Mouse (Mus musculus): ENCODE measurements at regions not wholly inside any gene's neighbourhood (a gene's known extent, or its start where the extent isn't known, plus 50 kb on each side); places are given as distances from the start of the nearest gene placed in this dataset.

DNA sequence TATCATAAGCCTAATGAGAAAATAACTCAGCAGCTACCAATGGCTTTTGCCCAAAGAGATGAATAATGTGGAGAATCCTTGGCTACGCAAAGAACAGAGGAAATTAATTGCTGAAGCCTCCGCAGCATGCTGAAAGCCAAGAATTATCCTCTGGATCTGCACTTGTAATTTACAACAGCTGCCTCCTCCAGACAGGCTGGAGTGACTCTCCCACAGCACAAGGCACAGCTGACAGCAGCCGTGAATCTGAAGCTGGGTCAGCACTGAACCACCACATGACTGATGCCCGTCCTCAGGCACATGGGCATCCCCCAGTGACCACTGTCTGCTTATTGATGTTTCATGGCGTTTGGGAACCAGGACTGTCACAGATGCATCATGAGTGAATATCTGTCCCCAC, 299.8 kb downstream of the Psat1 start:
- no peak for DNase-seq

DNA sequence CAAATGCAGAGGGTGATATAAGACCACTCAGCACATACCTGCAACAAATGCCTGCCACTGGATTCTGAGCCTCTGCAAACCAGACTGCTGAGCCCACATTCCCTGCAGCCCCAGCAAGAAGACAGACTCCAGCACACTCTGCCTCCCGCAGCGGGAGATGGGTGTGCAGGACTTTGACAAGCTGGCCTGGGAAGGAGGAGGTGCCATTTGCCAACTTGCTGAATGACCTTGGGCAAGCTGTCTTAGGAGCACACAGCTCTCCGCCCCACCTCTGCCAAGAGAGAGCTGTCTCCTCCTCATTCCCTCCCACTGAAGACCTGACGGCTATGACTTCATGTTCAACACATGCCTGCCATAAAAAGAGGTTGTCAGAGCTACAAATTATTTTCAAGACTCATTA, 302.4 kb downstream of the Psat1 start:
- DNase-seq, result no peak

DNA sequence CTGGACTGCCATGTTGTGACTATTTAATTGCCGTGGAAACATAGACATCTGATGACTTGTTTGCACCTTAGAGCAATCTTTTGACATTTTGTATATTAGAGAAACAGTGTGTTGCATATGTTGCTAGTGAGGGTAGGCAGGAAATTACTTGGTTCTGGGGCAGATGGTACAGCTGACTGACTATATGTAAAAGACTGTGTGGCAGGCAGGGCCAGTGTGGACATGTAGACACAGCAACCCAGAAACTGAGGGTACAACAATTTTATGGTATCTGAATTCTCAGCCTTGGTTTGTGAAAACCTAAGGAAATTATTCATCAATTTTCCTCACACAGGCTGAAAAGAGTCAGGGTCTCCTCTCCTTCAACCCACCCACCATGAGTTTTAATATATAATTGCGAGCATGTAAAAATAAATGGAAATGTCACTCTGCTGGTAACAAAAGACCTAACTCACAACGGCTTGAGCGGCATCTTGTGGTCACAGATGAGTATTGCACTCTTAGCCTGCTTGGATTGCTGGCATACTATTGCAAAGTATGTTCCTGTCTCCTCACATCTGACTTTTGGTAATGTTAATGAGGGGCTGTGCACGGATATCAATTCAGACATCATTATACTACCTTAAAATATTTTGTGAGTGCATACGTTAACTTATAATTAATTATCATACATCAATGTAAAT, 329.8 kb downstream of the Psat1 start:
- peak; percentile 4 to 5 for DNase-seq

DNA sequence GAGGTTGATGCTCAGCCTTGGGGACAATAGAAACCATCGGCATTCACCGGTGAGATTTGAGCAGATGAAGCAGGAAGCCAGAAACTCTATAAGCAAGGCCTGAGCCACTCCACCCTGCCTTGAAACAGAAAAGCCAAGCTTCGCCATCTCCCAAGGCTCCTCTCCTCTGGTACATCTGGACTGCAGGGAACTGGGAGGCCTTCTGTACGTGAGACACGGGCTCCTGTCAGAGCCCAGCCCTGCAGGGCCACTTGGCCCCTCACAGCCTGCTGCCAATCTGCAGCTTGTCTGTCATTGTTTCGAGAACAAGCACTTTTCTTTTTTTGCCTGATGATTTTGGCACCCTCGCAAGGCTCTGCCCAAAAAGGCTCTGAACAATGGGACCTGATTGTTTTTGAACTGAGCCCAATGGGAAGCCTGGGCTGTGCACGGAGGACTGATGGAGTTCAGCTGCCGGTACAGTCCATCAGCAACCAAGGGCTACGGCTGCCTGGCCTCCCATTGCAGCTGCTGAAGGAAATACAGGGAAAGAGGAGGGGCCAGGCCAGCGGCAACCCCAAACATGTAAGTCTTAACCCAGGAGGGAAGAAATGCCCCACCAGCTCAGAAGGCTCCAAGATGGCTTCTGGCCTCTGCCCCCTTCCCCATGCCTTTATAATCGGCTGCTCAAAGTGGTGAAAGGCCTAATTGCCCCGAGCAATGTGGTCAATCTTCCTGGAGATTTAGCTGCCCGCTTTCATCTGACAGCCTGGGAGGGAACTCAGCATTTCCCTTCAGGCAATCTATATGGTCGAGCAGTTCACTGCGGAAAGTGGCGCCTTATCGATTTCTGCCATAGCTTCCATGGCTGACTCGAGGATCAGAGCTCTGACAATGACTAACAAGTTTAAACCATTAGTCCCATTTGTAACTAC, 332.2 kb downstream of the Psat1 start:
- DNase-seq, result no peak

DNA sequence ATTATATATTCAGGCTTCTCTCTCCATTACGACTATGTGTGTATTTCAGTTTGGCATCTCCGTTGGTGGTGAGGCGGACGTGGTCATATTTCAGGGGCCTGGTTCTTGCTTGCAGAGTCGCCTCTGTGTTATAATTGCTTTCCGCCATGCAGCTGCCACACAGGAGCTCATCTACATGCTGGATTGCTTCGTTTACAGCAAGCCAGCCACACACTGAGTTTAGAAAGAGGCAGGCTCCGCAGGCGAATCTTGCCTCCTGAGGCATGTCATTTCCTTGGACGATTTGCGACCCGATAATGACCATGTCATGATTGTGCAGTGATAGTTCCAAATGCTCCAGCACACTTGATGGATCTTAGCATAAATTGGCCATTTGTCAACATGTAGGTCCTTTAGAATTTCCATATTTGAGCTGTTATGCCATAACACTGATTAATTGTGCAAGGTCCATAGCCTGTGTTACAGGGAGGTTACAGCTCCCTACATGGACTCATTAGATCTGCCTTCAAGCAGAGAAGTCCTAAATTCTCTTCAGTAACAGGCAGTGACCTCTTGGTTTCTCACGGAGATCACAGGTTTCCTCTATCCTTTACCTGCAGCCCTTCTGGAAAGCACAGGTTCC, 335.9 kb downstream of the Psat1 start:
- no peak for DNase-seq

DNA sequence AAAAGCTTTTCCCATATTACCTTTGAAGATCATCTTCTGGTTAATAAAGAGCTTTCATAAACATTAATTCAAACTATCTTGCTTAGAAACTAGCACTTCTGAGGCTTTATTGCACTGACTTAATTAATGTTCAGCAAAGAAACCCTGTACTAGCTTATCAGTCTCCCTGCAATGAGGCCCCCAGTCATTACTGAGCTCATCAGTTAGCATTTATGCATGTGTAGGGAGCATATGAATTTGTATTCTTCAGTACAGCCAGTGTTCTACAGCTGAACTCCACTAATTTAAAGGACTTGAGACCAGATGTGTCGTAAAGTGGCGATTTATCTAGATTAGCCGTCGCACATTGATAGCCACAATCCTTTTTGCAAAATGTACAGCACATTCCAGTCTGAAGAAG, 340.7 kb downstream of the Psat1 start:
- no peak for DNase-seq

DNA sequence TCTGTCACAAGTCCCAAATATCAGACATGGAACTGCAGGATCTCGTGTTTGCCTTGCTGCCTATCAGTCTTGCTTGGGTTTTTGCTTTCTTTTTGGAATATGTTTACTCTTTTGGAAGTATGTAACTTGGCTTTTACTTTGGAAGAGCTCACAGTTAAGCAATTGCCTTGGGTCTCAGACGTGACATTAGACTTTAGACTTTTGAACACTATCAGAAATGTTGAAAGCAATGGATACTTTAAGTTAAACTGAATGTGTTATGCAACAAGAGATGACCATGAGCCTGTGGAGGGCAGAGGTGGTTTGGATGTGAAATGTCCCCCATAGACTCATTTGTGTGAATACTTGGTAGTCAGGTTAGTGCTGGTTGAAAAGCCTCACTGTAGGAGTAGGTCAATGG, 354.3 kb downstream of the Psat1 start:
- DNase-seq, result no peak

DNA sequence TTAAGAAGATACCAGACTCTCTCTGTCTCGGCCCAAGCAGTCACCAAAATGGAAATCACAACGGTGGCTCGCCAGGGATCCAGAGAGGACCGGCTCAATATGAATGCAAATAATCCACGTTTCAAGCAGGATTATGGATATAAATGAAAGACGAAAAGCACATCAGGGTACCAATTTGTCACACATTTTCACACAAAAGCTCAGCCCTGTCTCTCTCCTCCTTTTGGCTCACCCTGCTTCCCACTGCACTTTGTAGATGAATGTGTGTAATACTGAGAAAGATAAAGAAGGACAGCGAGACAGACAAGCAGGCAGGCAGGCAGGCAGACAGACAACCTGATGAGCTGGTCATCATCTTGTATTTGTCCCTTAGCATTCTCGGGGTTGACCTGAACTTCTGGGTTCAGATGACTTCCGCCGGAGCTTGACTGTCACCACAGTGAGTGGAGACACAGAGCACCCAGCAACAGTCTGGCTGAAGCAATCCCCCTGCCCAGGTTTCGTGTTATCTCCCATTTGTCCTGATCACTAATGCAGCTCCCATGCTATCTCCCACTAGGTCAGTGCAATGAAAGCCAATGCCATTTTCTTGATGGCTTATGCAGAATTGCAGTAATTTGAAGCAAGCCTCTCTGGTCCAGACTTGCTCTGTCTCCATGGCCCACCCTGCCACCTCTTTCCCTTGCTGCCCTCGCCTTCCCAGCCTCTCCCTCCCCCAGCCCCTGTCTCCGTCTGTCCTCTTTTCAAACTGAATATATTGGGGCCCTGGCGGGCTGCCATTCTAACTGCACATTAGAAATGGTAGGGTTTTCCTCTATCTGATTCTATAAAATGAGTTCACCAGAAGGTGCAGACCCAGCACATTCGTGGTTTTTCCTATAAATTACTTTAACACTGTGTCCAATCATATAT, 363.1 kb downstream of the Psat1 start:
- DNase-seq, result no peak

DNA sequence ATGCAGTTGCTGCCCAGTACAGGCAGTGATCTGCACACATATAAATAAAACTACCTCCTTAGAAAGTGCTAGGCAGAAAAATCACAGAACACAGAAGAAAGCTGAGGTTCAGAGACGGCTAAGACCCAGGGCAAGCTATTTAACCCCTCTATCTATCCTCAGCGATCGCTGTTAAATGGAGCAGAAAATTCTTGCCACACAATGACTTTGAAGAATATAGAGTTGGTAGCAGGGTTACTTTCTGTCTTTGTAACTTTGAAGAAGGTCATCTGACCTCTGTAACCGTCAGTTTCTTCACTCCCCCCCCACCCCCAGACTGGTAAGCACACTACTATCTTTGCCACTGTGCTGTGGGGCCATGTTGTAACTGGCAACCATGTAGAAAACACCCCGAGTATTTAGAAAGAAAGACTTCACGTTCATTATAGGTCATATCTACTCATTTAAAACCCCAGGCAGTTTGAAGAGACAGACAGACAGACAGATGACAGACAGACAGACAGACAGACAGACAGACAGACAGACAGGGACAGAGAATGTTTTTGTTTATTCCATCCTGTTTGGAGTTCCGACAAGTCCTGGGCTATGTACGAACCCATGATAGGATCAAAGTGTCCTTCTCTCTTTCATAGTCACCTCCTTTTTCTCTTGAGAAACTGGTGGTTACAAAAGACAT, 363.9 kb downstream of the Psat1 start:
- no peak for DNase-seq

DNA sequence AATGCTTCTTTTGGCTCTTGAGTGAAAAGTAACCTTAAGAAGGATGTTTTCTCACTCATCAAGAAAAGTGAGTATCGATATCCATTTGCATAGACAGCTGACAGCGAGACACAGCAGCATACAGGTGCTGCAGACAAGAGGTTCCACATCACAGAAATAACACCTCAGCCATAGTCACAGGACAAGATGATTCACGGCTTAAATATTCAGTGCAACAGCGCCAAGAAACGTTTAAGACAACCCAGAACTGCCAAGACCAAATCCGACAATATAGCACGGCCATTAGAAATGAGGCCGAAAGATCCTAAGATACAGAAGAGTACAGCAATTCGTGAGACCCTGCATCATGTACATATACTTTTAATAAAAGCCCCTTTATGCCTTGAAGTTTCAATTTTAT, 375.9 kb downstream of the Psat1 start:
- DNase-seq, result no peak

DNA sequence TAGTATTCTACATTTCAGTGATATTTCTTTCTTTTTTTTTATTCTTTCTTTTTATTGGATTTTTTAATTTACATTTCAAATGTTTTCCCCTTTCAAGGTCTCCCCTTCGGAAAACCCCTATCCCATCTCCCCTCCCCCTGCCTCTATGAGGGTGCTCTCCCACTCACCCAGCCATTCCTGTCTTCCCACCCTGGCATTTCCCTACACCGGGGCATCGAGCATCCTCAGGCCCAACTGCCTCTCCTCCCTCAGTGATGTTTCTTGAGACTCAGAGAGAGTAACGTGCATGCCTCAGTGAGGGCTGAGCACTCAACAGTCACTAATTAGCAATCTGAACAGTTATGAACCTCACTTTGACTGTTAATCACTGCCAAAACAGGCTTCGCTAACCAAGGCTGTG, 385.6 kb downstream of the Psat1 start:
- no peak for DNase-seq

DNA sequence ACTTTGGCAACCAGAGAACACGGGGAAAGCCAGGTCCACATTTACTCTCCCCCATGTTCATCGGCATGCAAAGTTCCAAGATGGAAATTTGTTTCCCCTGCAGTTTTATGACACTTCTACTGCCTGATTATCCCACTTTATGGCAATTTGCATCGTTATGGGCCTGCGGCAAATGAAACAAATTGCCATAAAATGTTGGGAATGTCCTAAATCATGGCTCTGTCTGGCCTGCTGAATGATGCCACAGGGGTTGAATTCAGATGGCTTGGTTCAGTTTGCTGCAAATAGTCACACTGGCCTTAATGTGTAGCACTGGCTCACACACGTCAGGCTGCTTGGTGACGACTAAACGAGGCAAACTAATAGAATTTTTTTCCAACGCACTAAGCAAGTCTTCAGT, 393.2 kb downstream of the Psat1 start:
- no peak for DNase-seq

DNA sequence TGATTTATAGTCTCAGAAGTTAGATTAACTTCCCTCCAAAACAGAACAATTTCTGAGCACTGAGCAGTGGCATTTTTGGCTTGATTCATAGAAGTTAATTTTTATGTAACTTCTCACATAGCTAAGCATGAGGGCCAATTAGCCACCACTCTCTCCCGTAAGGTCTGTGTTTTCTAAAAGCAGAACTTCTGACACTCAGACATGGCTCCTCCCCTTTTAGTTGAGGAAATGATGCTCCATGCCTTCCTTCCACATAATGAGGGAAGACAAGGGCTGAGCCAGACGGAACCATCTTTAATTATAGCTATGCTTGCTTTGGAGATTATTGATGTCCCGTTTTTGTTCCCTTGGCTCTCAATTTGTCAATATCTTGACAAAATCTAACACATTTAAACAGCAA, 429.3 kb downstream of the Psat1 start:
- DNase-seq, result no peak

DNA sequence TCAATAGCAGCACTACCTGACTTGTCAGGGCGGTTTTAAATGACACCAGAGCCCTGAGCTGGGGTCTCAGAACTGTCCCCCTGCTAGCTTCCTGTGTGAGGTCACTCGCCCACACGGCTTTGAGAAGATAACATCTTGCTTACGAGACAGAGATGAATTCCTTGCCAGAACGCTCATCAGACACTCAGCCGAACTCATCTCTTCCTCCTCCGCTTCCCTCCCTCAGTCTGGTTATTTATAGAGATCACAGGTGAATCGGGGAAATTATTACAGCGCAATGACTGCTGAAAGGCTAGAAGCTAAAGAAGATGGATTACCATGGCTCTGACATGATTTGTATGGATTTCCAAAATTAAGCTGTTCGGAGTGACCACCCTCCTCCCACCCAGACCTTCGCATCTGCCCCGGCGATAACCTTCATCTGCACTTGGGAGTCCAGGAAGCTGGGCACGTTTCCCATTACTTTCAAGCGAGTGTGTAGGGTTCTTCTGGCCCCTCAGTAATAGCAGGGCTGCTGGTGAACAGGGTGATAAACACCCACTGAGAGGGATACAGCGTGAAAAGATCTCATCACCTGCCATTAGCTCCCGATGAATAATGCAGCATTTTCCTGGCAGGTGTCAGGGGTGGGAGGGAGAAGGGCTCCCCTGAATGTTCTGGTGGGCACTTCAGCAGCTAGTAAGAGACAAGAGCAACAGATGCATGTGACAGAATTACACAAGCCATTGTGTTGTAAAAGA, 430.4 kb downstream of the Psat1 start:
- DNase-seq, result no peak

DNA sequence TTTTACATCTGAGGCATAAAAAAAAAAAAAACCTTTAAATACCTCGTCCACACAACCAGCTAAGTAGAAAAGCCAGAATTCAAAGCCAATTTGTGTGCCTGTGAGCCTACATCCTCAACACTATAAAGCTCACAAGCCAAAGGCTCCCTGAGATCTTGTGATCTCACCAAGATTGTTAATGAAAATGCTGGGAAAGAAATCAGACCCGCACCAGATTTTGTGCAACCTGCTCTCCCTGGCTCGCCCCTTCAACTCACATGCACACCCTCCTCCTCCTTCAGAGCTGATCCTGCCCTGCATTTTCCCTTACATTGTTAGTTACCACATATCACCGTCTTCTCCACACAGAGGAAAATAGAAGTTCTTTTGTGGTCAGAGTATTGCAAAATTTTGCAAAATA, 433.9 kb downstream of the Psat1 start:
- no peak for DNase-seq

DNA sequence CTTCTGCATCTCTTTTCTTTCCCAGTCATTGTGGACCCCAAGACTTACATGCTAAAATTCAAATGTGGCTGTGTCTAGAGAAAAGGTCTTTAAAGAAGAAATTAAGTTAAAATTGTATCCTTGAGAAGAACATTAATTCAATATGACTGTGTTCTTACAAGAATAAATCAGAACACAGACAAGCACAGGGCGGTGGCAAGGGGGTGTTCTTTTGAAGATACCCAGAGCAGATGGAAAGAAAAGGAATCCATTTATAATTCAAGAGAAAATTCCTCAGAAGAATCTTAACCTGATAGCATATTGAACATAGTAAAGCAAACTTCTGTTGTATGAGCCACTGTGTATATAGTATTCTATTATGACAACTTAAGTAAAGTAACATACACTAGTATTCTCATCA, 436.7 kb downstream of the Psat1 start:
- no peak for DNase-seq

DNA sequence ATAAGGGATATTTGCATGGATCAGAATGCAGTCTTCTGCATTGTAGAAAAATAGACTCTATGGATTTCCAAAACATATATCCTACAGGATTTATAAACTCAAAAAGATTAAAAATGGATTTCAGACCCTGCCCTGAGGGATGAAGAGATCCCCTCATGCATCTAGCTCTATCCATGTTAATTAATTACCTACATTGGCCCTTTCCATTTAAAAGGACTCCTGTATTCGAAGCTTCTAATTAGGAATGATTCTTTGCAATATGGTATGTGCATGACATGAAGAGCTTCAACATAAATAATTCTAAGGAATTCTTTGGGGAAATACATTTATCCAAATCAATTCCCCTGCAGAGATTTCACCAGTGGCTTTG, 444.2 kb downstream of the Psat1 start:
- no peak for DNase-seq

DNA sequence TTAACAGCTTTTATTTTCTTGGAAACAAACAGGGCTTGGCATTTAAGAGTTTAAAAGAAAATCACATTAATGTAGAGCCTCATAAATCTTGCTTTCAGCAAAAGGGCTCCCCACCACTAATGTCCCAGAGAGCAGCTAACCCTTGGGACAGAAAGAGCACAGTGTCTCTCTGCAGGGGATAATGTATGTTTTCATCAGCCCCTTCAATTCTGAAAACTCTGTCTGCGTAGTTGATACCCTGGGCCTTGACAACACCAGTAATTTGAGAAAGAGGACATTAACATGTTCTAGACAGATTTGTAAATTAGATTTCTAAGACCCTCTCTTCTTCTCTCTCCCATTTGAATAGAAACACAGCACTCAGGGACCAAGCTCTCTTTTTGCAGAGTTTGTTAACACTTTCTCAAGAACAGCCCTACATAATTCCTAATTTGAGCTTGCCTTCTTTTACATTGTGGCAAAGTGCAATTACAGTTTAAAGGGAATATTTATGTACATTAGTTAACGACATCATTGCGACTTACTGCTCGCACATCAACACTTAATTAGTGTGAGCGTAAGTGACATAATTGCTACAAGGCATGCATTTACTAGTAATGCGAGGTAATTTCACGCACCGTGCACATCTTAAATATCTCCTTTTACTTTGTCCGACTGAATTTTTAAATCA, 444.7 kb downstream of the Psat1 start:
- no peak for DNase-seq

DNA sequence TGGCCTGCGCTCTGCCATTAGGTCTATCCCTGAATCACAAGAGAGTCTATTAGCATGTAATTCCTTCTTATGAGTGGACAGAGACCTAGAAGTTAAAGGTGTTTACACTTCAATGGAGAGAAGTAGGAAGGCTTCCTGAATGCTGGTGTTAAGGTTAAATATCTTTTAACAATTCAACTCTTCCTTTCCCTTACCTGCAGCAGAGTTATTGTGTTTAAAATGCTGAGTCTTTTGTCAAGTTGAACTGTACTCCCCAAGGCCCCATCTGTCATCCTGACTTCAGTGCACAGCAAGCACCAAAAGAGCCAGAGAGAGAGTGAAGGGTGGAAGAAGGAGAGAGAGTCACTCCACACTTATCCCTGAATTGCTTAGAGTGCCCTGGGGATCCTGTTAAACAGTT, 451.6 kb downstream of the Psat1 start:
- DNase-seq, result no peak

DNA sequence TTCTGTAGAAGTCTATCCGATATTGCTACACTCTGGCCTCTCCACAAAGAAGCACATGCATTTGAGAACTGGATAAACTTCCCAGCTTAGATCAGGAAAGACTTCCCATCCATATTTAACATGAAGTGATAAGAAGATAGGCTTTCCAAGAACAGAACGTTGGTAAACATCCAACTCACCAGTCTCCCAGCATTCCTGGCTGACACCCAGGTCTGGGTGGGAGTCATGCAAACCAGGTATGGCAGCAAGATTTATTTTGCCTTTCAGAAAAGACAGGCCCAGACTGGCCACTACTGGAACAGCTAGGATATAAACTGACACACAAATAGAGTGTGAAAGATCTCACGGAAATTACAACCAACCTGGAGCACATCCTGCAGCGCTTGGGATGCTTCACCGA, 459.6 kb downstream of the Psat1 start:
- DNase-seq, result no peak

DNA sequence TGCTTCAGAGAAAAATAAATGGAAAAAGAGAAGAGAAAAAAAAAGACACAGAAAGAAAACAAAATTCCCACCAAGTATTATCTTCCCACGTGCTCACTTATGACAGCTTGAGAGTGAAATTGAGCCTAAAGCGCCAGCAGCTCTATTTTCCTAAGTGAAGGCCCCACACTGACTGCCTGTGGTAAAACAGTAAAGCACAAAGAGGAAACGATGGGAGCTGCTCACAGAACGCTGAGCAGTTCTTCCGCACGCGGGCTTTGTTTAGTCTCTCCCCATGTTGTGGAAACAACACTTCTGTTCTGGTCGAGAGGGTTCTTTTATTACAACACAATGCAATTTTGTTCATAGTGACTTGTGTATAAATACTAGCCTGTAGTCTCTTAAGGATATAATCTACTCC, 465.5 kb downstream of the Psat1 start:
- DNase-seq, result no peak

All from thymus, postnatal 36 days (tissue).